Mouse (Mus musculus): ENCODE measurements around the gene Cc2d2b.

Gene Cc2d2b

DNA sequence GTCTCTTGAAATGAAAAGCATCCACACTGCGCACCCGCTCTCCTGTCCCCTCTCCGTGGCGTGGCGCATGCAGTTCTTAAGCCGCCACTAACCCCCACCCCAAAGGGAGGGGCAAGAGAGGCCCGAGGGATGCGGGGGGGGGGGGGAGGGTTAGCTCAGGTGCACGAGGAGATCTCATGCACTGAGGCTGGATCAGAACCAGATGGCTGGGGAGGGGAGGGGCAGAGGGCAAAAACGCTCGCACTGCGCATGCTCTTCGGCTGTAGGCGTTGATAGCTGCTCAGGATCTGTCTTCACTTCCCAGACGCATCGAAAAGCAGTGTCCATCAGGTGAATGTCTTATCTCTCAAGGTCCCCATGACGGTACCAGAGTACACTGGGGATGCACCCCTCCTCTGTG, at the start of gene Cc2d2b:
Gene Cc2d2b, plus strand, starts transcription at position 195 of the 400 bp plus-strand sequence.
- no peak for DNase-seq

DNA sequence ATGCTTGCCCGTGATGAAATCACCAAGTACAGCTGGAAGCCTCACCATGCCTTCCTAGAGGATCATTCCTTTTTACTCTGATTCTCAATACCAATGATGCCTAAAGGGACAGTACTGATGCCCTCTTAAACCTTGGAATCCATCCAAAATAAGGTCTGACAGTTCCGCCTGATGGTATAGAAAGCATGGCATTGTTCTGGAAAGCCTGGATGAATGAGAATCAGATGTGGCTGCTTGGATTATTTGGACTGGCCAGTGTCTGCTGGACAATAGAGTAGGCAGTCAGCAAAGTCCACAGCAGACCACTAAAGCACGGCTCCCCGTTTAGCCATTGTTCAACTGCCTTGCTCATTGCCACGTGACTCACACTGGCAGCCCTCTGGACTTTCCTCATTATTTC, 48.7 kb upstream of the Cc2d2b start:
- no peak for DNase-seq

DNA sequence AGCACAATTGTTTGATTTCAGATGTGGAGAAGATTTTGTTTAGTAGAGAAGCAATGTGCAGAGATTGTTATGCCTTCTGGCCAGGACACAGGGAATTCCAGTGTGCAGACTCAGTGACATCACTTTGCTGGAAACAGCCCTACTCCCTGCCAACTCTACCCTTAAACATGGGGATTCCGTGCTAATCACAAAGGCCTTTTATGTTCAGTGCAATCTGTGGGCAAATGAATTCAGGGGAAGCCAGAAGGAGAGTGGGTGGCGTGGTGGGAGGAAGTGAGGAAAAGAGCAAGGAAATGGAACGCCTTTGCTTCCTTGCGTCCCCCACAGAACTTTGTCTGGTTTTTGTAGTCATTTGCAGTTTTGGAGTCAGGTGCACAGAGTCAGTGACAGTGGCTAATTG, 46.1 kb upstream of the Cc2d2b start:
- no peak for DNase-seq

DNA sequence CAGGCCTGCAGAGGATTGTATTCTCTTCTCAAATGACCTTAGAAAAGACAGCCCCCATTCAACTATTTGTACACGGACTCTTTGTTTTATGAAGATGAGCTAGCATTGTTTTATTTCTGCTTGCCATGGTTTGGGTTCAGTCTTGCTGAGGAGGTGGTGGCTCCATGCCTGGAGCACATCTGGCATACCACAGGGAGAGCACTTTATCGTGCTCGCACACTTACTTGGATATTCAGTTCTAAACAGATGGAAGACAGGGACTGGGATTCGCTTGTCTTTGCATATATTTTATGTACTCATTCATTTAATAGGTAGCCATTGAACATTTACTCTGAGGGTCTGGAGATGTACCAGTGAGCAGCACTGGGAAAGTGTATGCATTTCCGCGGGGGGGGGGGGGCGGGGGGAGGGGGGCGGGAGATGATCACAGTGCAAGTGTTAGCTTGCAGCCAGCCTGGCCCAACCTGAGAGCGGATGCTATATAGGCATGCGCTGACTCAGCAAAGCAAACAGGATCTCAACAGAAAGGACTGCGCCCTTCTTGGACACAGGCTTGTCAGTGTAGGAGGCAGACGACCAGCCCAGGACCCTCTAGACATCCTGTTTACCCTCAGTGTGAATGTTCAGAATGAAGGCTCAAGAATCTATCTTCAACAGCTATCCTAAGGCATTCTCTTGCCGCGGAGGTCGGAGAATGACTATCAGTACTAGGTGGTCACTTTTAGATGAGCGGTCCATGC, 35.5 kb upstream of the Cc2d2b start:
- DNase-seq, result no peak

DNA sequence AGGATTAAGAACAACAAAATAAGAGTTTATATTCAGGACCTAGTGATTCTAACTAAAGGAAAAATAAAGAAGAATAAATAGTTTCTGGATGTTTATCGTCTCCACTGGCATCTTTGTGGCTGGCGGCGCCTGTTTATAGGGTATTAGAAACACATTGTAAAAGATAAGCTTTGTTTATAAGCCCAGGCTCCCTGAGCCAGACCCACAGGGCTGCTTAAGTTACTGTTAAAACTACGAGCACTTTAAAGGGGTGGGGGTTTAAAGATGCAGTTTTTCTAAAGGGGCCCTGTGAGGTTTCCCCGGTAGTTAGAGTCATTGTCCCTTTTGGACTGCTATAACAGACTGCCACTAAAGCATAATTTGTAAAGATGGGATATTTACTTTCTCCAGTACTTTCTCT, 33.9 kb upstream of the Cc2d2b start:
- DNase-seq, result no peak

DNA sequence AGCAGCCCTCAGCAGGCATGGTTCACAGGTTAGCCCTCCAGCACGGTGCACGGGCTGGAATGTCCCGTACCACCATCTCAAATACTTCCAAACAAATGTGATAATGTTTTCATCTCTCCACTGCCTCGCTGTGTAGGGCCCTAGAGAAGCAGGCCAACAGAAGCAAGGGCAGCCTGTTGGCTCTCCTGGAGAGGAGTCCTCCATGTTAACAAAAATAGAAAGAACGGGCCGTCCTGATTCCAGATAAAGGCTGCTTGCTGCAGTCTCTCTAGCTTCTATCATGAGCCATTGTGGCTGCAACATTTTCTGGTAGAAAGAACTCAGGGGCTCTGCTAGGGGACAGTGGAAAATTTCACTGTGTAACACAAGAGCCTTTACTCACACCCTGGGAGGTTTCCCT, 31.6 kb upstream of the Cc2d2b start:
- no peak for DNase-seq

DNA sequence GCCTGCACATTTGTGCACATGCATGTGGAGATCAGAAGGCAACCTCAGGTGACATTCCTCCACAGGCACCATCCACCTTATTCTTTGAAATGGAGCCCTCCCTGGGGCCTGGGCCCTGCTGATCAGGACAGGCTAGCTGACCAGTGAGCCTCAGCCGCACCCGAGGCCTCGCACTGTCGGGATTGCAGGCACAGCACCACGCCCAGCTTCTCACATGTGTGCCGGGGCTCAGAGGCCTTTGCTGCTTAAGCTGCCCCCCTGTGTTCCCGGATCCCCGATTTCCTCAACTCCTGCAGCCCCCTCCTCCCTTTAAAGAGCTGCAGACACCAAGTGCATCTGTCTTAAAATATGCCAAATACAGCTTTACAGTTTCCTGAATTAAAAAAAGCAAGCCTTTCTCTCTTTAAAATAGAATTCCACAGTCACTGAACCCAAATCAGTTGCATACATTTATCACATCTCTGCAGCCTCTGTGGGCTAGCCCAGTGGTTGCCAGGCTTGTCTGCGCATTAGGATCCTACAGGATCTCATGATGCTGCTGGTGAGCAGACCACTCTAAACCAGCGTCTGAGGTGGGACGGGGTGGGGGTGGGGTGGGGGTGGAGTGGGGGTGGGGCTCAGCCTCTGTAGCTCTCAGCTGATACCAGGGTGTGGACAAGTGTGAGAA, 29.0 kb upstream of the Cc2d2b start:
- DNase-seq, result no peak

DNA sequence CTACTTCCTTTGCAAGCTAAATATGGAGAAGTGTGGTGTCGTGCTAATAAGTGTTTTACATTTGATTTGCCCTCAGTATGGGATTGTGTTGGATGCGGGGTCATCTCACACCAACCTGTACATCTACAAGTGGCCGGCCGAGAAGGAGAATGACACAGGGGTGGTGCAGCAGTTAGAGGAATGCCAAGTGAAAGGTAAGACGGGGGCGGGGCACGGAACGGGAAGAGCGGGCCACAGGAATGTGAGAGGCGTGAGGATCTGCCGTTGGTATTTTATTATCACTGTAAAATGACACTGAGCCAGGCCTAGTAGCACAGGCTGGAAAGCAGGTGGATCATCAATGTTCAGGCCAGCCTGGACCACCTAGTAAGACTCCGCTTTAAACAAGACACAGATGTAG, 28.2 kb upstream of the Cc2d2b start:
- no peak for DNase-seq

DNA sequence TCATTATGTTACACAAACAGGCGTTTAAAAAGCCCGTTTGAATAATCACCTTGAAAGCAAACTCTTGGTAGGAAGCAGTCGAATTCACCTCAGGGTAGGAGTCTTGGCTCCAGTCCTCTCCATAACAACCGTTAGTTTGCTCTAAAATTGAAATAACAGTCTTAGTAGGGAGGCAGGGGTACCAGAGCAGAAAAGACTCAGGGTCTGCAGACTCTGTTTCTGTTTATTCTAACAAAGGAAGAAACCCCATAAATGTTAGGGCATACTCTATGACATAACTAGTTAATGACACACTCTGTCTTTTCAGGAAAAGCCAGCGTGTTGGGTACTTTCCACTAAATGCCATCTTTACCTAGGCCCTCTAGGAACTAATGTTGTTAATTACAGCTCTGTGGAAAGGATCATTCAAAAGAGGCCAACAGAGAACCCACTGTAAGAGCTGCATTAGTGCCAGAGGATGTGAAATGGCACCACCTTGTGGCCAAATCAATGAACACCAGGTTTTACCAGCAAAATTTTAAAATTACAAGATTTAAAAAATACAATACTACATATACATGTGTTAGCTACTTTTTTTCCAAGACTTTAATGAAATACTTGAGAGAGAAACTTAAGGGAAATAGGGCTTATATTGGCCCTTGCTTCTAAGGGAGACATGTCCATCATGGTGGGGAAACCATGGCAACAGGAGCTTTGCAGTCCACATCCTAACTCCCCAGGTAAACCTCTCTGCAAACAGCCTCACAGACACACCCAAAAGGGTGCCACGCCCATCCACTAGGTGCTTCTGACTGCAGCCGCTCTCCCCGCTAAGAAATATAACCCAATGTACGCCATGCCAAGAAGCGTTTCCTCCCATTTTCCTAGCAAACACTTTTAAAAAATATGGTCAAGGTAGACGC, 26.2 kb upstream of the Cc2d2b start:
- DNase-seq, result peak; percentile 66

DNA sequence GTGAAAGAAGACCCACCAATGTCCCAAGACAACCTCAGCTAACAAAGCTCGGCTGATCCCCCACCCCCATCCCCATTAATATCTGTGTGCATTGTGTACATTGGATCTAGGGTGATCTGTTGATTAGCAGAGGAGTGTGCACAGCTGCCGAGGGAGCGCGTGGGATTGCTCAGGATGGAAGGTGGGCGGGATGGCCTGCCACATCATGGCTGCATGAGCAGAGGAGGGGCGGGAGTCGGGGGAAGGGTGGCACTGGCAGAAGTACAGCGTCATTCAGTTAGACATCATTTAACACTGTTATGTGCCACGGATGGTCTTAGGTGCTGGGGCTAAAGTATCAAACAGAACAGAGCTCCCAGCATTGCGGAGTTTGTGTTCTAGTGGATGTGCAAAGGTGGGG, 25.0 kb upstream of the Cc2d2b start:
- no peak for DNase-seq

DNA sequence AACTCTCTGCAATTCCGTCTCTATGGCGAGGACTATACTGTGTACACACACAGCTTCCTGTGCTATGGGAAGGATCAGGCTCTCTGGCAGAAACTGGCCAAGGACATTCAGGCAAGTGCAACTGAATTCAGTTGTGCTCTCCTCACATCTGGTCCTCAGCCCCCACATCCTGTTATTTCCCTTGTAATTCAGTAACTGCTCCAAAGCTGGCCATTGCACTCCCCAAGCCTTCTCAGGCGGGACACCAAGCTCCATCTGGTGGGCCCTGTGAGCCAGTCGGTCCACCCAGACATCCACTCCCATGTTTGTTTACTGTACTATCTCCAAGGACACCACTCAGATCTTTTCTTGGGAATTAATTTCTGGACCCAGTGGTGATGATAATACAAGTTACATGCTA, 22.4 kb upstream of the Cc2d2b start:
- DNase-seq, result no peak

DNA sequence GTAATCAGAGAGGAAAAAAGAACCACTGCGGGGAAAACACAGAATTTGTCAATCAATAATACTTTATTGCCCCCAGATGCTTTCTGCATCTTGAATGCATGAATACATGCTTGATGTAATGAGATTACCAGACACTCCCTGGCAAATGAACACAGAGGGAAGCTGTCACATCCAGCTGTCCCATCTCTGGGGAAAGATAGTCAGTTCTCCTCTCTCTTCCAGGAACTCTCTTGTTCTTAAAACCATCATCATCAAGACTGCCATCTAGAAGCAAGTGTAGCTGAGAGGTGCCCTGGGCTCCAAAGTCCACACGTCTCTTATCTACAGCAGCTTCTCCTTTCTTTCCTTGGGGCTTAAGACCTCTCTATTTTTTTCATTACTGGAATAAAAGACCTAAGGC, 21.9 kb upstream of the Cc2d2b start:
- DNase-seq, result no peak

DNA sequence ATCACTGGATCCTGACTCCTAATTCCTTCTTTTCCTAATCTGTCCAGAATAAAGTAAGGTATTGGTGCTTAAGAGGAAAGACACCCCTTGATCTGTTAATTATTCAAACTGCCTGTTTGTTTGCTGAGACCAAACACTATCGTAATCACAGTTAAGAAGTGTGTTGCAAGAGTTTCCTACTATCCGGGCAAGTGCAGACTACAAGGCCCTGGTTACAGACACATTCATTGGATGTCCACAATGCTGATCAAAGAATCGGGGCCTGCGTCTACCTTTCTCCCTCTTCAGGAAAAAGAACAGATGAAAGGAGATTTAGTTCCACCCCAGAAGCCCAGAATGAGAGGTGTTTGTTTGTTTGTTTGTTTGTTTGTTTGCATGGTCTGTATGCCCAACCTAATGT, 20.3 kb upstream of the Cc2d2b start:
- DNase-seq, result no peak

DNA sequence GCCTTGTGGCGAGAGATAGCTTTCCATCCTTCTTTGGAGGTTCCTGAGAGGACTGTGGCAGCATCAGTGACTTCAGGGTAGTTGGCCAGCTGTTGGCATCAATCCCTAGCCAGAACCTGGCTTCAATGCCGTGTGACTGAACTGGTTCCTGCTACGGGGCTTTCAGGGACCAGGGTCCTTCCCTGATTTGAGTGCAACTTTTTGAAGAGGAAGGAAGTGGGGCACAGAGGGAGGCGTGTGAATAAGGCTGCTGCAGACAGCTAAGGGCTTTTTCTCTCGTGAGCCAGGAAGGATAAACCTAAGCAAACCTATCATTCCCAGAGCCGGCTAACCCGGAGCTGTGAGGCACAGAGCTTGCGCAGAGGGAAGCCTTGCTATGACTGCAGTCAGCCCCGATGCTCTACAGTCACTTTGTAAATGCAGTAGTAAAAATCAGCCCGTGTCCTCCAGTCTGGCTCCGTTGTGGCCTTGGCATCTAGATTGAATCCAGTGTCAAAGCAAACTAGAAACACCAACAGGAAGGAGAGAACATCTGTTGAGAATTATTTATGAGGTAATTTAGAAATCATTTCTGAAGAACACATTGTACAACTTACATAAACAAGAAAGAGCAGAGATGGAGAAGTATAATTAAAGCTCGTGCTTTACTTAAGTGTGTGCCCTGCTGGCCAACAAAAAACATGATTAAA, 19.7 kb upstream of the Cc2d2b start:
- DNase-seq, result no peak

DNA sequence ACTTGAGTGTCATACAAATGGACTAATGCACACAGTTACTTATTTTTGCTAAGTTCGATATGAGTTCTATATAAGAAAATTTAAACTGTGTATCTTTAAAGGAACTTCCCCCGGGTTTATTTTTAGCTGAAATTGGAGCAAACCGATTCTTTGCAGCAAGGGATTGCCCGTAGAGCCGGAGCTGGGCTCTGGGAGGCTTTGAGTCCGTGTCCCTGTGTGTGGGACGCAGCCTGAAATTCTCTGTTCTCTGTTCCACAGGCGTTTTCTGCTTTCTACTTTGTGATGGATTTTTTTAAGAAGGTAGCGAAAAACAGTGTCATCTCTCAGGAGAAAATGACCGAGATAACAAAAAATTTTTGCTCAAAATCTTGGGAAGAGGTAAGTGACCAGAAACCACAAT, 15.1 kb upstream of the Cc2d2b start:
- no peak for DNase-seq

DNA sequence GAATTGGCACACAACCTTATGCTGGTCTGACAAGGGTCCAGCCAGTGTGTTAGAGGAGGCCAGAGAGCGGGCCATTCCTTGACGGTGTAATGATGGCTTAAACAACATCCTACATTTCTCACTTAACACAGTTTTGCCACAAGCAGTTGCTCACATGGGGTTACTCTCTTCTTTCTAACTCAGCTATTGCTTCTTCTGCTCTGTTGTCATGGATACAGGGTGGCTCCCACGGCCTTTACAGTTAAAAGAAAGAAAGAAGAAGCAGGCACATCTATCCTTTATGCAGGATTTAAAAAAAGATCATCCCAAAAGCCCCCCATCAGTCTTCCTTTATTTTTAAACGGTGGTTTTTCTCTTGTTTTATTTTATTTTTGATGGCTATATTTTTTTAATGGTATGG, 14.7 kb upstream of the Cc2d2b start:
- no peak for DNase-seq

DNA sequence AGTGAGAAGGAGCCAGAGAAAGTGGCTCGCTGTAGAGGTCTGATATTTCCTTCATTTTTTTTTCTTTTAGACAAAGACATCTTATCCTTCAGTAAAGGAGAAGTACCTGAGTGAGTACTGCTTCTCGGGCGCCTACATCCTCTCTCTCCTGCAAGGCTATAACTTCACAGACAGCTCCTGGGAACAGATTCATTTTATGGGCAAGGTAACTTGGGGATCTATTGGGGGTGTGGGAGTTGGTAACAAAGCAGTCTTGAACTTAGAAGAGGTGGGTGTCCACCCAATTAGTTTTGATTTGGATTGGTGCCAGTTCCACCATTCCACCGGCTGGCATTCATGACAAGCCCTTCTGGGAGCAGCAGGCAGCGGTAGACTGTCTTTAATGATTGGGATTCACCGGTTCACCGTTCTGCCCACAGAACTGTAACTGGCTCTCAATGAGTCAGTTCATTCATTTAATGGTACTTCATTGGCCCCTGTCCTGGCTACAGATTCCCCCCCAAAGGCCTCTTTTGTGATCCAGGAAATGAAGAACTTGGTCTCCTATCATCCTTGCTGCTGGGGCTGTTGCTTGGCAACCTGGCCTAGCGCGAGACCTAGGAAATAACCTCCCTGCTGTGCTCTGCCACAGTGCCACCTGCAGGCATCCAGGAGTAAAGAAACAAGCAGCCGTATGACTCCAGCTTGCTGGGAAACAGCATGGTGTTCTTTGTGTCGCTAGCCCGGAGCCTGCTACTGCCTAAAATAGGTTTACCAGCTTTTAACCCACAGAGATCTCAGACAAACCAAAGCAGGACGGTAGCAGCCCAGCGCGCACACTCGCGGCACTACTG, 11.7 kb upstream of the Cc2d2b start:
- peak; percentile 76 for DNase-seq

DNA sequence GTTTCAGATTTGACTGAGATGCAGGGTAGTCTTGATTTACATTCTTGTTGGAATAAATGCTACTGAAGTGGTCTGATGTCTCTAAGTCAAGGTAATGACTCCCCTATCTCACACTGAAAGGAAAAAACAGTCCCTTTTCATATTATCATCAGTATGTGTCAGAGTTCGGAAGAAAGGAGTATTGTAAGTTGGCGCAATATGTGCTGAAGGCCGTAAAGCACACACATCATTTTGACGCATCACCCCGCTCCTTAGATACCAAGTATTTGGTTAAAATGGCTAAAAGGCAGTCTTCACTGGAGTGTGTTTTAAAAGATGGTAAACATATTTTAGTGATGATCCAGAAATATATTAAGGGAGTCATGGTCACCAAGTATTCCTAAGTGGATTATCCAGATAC, 10.9 kb upstream of the Cc2d2b start:
- DNase-seq, result no peak

DNA sequence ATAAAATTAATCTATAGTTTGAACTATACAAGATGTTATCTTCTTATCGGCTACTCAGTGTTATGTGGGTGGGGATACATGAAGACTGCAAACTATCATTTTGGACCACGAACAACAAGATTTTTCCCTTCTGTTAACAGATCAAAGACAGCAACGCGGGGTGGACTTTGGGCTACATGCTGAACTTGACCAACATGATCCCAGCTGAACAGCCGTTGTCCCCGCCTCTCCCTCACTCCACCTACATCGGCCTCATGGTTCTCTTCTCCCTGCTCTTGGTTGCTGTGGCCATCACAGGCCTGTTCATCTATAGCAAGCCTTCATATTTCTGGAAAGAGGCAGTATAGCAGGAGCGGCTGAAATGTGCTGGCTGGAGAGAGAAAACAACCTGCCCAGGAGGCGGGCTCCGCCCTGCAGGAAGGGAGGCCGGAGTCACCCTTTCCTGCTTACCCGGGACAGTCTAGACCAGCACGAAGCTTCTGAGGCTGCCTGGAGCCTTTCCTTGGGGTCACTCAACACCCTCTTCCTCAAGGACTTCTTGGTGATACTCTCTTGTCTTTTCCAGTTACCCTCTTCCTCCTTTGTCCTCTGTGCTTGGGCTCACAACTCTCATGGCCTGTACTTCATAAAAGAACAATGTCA, 9.7 kb upstream of the Cc2d2b start:
- DNase-seq, result no peak

DNA sequence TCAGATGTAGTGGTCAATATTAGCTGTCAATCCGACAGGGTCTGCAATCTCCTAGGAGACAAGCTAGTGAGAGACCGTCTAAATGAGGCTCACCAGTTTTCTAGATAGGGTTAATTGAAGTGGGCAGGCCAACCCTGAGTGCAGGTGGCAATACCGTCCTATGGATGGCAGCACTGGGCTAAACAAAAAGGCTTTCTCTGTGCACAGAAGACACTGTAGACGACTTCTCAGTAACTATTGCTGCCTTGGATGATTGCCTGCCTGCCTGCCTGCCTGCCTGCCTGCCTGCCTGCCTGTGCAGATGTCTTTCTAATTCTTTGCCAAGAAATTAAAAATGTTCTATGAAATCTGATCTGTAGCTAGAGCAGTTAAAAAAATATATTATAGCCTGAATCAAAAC, 1.9 kb upstream of the Cc2d2b start:
- peak; percentile 42 for DNase-seq

DNA sequence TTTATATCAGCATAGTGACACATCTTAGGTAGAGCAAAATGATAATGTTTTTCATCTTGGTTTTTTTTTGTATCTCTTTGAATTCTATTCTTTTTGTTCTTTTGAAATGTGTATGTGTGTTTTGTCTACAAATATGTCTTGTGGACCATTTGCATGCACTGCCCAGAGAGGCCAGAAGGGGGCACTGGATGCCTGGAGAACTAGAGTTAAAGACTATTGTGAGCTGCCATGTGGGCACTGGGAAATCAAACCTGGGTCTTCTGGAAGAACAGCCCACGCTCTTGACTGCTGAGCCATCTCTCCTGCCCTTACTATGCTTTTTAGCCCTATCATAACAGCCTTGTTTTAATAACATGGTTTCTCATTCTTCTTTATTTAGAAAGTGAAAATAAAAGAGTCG, 5.8 kb downstream of the Cc2d2b start:
- DNase-seq, result peak; percentile 35

DNA sequence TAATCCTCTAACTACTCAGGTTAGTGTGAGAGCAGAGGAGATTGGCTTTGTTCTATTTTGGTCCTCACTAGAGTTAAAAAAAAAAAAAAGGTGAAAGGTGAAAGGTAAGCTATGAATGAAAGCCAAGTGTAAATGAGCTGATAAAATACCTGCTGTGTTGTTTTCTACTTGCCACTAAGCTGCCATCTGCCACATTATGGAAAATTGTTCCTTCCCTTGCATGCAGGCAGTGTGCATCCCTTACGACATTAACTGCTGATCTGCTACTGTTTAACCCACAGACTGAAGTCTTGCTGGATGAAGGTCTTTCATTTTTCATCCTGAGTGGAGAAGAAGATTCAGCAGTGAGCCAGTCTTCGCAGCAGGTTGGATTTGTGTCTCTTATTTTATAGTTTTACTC, 11.5 kb downstream of the Cc2d2b start:
- no peak for DNase-seq

Measured in right cerebral cortex, postnatal 14 days (tissue).